Mouse (Mus musculus): ENCODE results near the gene 4931400O07Rik.

Gene 4931400O07Rik

GRCm38 (mm10) chrX:62467691-62468090, at the start of gene 4931400O07Rik:
Gene 4931400O07Rik (plus strand): TSS chrX:62467991.
- no peak for DNase-seq (ENCODE audit: low read depth, low spot score)

All from skeletal muscle tissue, adult 2 months (tissue).